Mouse (Mus musculus) liver, embryonic 14.5 days (tissue): Measurements from ENCODE around the gene Lrrtm4. TPM values are rescaled to one million over a fixed set of nuclear protein-coding genes. Genes with fewer than 3 reads are reported as not detected.

Experiments
- ATAC-seq: fragments of 200-750 bp; cut with Nextera tagmentation; 2 replicates; pipeline ENCODE4 v1.8.0; 2017; ENCODE audit warnings: moderate number of reproducible peaks, mild to moderate bottlenecking, moderate library complexity; ENCODE audit not compliant: insufficient read depth
- DNase-seq, 3 experiments: peaks; one replicate each; pipeline ENCODE4 v3.0.0-alpha.2; 2012 to 2013; ENCODE audit warnings: low read depth in 3 of 3, low spot score in 3 of 3
- H3K27ac ChIP-seq: fragments of 300-500 bp; sonication (generic); 2 replicates; pipeline ENCODE4 v1.5.1; 2014; ENCODE audit warnings: moderate library complexity, mild to moderate bottlenecking, control low read depth, inconsistent platforms
- H3K27me3 ChIP-seq: fragments of 300-500 bp; sonication (generic); 2 replicates; pipeline ENCODE4 v1.6.1; 2014; ENCODE audit warnings: mild to moderate bottlenecking, low read length, moderate library complexity; ENCODE audit not compliant: control insufficient read depth, insufficient read depth
- H3K36me3 ChIP-seq: fragments of 300-500 bp; sonication (generic); replicated peaks from 2 replicates; pipeline ENCODE4 v1.6.1; 2014; ENCODE audit warnings: low read depth; ENCODE audit not compliant: control insufficient read depth, insufficient read depth
- H3K4me1 ChIP-seq, 2 experiments: fragments of 200-500 bp in 1 of 2; fragments of 300-500 bp in 1 of 2; sonication (generic) in 1 of 2; replicated peaks; 2 replicates each; pipeline ENCODE4 v1.6.1; 2012 to 2014; ENCODE audit warnings: antibody characterized with exemption in 1 of 2, inconsistent platforms in 1 of 2, low read length in 1 of 2; ENCODE audit not compliant: control insufficient read depth in 2 of 2, insufficient read depth in 2 of 2
- H3K4me2 ChIP-seq: fragments of 300-500 bp; sonication (generic); 2 replicates; pipeline ENCODE4 v1.6.1; 2014; ENCODE audit warnings: low read depth, mild to moderate bottlenecking, control low read depth, moderate library complexity
- H3K4me3 ChIP-seq, 2 experiments: fragments of 200-500 bp in 1 of 2; fragments of 300-500 bp in 1 of 2; sonication (generic) in 1 of 2; 2 replicates each; pipeline ENCODE4 v1.5.1; 2012 to 2014; ENCODE audit warnings: low read depth in 2 of 2, low read length in 2 of 2, mild to moderate bottlenecking in 2 of 2, control low read depth in 1 of 2, inconsistent platforms in 1 of 2, moderate library complexity in 1 of 2; ENCODE audit not compliant: insufficient read depth in 1 of 2
- H3K9ac ChIP-seq: fragments of 300-500 bp; sonication (generic); replicated peaks from 2 replicates; pipeline ENCODE4 v1.6.1; 2014; ENCODE audit warnings: mild to moderate bottlenecking, control low read depth, moderate library complexity
- H3K9me3 ChIP-seq: fragments of 300-500 bp; sonication (generic); 2 replicates; pipeline ENCODE4 v1.6.1; 2016; ENCODE audit warnings: low read length, mixed read lengths; ENCODE audit not compliant: control insufficient read depth
- CTCF ChIP-seq: IDR thresholded peaks from 2 replicates; pipeline ENCODE4 v1.5.1; 2016; ENCODE audit warnings: antibody characterized with exemption, low read depth, control low read depth
- EP300 ChIP-seq: IDR thresholded peaks from 2 replicates; pipeline ENCODE4 v1.6.1; 2016; ENCODE audit warnings: antibody characterized with exemption, low read depth
- WGBS: fragments of 180-500 bp; shearing (Covaris S2); extraction: QIAGEN DNeasy Blood & Tissue Kit; methylation state at CpG from one replicate; pipeline ENCODE4 v1.1.7; 2014; ENCODE audit not compliant: insufficient replicate concordance; 5-methylcytosine and 5-hydroxymethylcytosine counted together
- polyA plus RNA-seq, 2 experiments: library from polyadenylated mRNA; depleted of rRNA in 1 of 2; stranded (reverse) in 1 of 2; unstranded in 1 of 2; fragments of >200 nt; fragmentation: Nextera tagmentation in 1 of 2; extraction: Ambion mirVana in 1 of 2; gene quantifications; 2 replicates each; pipeline versions ENCODE4 v1.2.1 to v1.2.3; 2012 to 2014

Gene Lrrtm4
- polyA plus RNA-seq, 2 experiments, result 0.03 TPM; not detected in 1

DNA sequence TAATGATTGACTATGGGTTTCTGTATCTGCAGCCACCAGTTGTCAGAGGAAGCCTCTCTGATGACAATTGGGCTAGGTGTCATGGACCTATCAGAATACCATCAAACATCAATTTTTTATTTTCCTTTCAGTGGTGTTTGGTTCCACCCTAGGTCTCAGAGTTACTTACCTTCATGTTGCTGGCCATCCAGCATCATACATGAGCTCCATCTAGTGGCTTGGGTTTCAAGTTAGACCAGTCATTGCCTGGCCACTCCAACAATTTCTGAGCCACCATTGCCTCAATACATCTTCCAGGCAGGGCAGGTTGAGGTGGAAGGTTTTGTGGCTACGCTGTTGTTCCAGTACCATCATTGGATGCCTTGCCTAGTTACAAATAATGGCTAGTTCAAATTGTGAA lies 268.3 kb downstream of the Lrrtm4 start:
- ATAC-seq, result no peak
- 71% methylated on average over 1 of the region's 1 CpGs for WGBS
- Histone ChIP-seq H3K27ac (no peak overlapping the region), H3K36me3 (no peaks in the 10 kb centered on the region), H3K4me2 (no peak overlapping the region), H3K9me3 (no peaks in the 10 kb centered on the region), H3K4me3 (no peak overlapping the region), H3K9ac (no peak overlapping the region), H3K27me3 (no peaks in the 10 kb centered on the region), H3K4me1 (no peaks in the 10 kb centered on the region)
- DNase-seq, result no peak
- no peak for TF ChIP-seq EP300
- no peak for TF ChIP-seq CTCF

DNA sequence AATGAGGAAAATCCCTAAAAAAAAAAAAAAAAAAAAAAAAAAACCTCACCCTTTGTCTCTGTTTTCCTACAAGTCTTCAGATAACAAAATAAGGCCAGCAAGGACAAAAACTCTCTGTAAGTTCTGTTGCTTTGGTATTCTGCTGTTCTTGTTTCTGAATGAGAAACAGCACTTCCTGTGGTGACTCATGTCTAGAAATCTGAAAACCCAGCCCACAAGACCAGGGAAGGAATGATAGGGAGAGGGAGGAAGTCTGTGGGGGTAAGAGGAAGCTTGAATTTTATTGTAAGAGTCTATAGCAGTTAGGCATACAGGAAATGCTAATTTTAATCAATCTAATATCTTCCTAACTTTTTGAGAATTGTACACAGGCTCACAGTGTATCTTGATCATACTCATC lies 283.2 kb downstream of the Lrrtm4 start:
- TF ChIP-seq EP300 (no peak), CTCF (no peak)
- no peak for ATAC-seq

DNA sequence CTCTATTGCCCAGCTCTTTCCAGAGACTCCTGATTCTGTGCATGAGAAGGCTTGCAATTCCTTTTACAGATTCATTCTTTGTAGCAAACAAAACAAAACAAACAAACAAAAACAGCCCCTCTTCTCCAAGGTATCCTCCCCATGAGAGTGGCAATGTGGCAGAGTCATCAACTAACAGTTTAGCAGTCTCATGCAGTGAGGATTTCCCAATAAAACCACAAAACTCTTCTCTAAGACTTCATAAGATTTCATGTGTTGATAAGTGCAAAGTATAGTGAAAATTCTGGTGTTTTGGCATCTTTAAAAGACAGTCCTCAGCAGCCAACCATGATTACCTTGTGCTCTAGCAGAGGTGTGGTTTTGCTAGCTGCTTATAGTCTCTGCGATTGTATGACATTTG lies 284.9 kb downstream of the Lrrtm4 start:
- H3K27me3 ChIP-seq, result no peaks in the 10 kb centered on the region
- WGBS, result 68% methylated on average over 1 of the region's 1 CpGs
- no peaks in the 10 kb centered on the region for H3K36me3 ChIP-seq
- H3K27ac ChIP-seq, result no peak overlapping the region
- ATAC-seq (no peak), DNase-seq (no peak)
- no peaks in the 10 kb centered on the region for H3K4me1 ChIP-seq
- TF ChIP-seq EP300 (no peak), CTCF (no peak)
- no peaks in the 10 kb centered on the region for H3K9me3 ChIP-seq
- no peak overlapping the region for H3K4me2 ChIP-seq
- H3K9ac ChIP-seq, result no peak overlapping the region
- no peak overlapping the region for H3K4me3 ChIP-seq

More for the DNA sequence above, 283.2 kb downstream of the Lrrtm4 start:
- Histone ChIP-seq H3K4me3 (no peak overlapping the region), H3K27ac (no peak overlapping the region), H3K4me1 (no peaks in the 10 kb centered on the region), H3K9ac (no peak overlapping the region), H3K36me3 (no peaks in the 10 kb centered on the region), H3K4me2 (no peak overlapping the region), H3K9me3 (no peaks in the 10 kb centered on the region), H3K27me3 (no peaks in the 10 kb centered on the region)
- DNase-seq, result no peak

DNA sequence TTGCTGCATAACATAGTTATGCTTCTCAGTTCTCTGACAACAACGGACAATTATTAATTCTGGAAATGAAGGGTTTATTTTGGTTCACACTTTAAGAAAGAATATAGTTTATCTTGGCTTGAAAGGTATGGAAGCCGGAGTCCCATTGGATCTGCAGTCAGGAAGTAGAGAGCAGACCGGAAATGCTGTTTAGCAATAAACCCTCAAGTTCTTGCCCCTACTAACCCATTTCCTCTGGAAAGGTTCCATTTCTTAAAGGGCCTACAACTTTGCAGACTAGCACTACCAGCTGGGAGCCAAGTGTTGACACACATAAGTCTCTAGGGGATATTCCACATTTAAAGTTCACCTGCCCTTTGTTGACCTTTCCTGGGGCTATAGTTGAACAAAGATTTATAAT lies 309.7 kb downstream of the Lrrtm4 start:
- ATAC-seq, result no peak
- Histone ChIP-seq H3K9me3 (no peaks in the 10 kb centered on the region), H3K27me3 (no peaks in the 10 kb centered on the region), H3K4me1 (no peaks in the 10 kb centered on the region), H3K4me2 (no peak overlapping the region), H3K27ac (no peak overlapping the region), H3K9ac (no peak overlapping the region), H3K36me3 (no peaks in the 10 kb centered on the region), H3K4me3 (no peak overlapping the region)
- 55% methylated on average over 3 of the region's 3 CpGs for WGBS
- TF ChIP-seq CTCF (no peak), EP300 (no peak)
- no peak for DNase-seq

DNA sequence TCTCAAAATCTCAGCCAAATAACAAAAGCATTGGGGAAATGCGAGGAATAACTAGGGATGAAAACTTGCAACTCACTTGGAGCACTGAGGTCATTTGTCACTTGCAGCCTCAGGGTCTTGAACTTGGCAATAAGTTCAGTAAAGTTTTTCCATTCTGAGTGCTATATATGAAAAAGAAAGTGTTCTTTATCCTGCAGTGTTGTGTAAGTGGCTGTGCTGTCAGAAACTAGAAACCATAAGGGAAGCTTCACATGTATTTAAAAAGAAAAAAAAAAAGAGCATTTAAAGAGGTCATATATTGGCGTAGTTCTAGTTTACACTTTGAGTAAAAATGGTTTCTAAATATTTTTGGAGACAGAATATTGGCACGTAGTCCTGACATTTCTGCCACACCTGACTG lies 313.1 kb downstream of the Lrrtm4 start:
- TF ChIP-seq CTCF, result no peak
- TF ChIP-seq EP300, result no peak
- H3K4me3 ChIP-seq, result no peak overlapping the region
- H3K9ac ChIP-seq, result no peak overlapping the region
- H3K36me3 ChIP-seq, result no peaks in the 10 kb centered on the region
- DNase-seq (no peak), ATAC-seq (no peak)
- H3K27me3 ChIP-seq, result no peaks in the 10 kb centered on the region
- H3K4me2 ChIP-seq, result no peak overlapping the region
- H3K27ac ChIP-seq, result no peak overlapping the region
- 54% methylated on average over 3 of the region's 3 CpGs for WGBS
- no peaks in the 10 kb centered on the region for H3K9me3 ChIP-seq
- H3K4me1 ChIP-seq, result no peaks in the 10 kb centered on the region
